15 mouse cellular contexts compared by ENCODE assay signal in genomic region chr6:115321883-115322351, GRCm38 (mm10). TPM values are rescaled to one million over a fixed set of nuclear protein-coding genes. Genes with fewer than 3 reads are reported as not detected.
DNase-seq lines count a peak whose midpoint lies in the region; TF ChIP-seq lines count a peak whose summit lies in the region.
"Had no signal": no experiment of that assay in that cellular context is flagged by ENCODE, and none has a peak within 500 bp of the region (broad histone marks: within the 10 kb centered on the region; RNA-seq: fewer than 3 reads in every experiment).

No protein-coding gene starts in this region.

- peak; percentile 46 to 57 for DNase-seq in left cerebral cortex, adult 9 months (ENCODE audit: low spot score in 2 of 2)
- DNase-seq in right cerebral cortex, adult 2 months (ENCODE audit: low spot score in 2 of 2): peak; percentile 66 to 74
- no peak for DNase-seq in cerebellum, adult 2 months
- DNase-seq in neural tube, embryonic 10.5 days (ENCODE audit: extremely low spot score, low spot score): no peak
- no peak for DNase-seq in spleen, postnatal 4 days (ENCODE audit: low spot score in 2 of 2)
- DNase-seq: cerebellum, adult 8-10 months; gastrocnemius, adult 2 months; kidney, postnatal 25 days; liver, embryonic 13.5 days; lung, postnatal 10 days; thymus, postnatal 25 days had no signal

- H3K27ac ChIP-seq in bone marrow macrophage, adult 2 months (ENCODE audit: insufficient read depth, low read depth, low read length): peak overlapping the region; percentile 63
- H3K27ac ChIP-seq in cortical plate, adult 2 months (ENCODE audit: insufficient read depth, low read length): peak overlapping the region; percentile 76
- no peak overlapping the region for H3K27ac ChIP-seq in cerebellum, adult 2 months (ENCODE audit: insufficient read depth, low read length)
- H3K27ac ChIP-seq: gastrocnemius, adult 2 months; liver, embryonic 13.5 days had no signal

- TF ChIP-seq CTCF in bone marrow macrophage, adult 2 months (IDR thresholded peaks at IDR 0.05; ENCODE audit: low read depth, low read length): no peak
- TF ChIP-seq CTCF in cortical plate, adult 2 months (IDR thresholded peaks at IDR 0.05; ENCODE audit: extremely low read depth, insufficient read depth, low read length): no peak
- no peak for TF ChIP-seq CTCF in cerebellum, adult 2 months (IDR thresholded peaks at IDR 0.05; ENCODE audit: borderline replicate concordance, insufficient read depth, low read depth, low read length)

- 72% methylated on average over 6 of the region's 6 CpGs for WGBS in cerebellum, adult 2 months

- peak overlapping the region; percentile 26; the same call in 1 of the 2 replicates for H3K4me3 ChIP-seq in bone marrow macrophage, adult 2 months (ENCODE audit: insufficient read depth, low read length)
- no peak overlapping the region for H3K4me3 ChIP-seq in cortical plate, adult 2 months (ENCODE audit: insufficient read depth, low read length)
- H3K4me3 ChIP-seq in cerebellum, adult 2 months (replicated peaks; ENCODE audit: insufficient read depth, low read depth, low read length): no peak overlapping the region
- H3K4me3 ChIP-seq: erythroblast, embryonic 14.5 days; gastrocnemius, adult 2 months; liver, embryonic 13.5 days had no signal

- TF ChIP-seq POLR2A in bone marrow macrophage, adult 2 months (IDR thresholded peaks at IDR 0.05; ENCODE audit: borderline replicate concordance, low read depth, low read length): no peak
- no peak for TF ChIP-seq POLR2A in cortical plate, adult 2 months (IDR thresholded peaks at IDR 0.05; ENCODE audit: extremely low read depth, insufficient read depth, low read length)
- TF ChIP-seq POLR2A in cerebellum, adult 2 months (IDR thresholded peaks at IDR 0.05; ENCODE audit: borderline replicate concordance, insufficient read depth, low read length): no peak

- peaks cover 38% of the 10 kb centered on the region for H3K4me1 ChIP-seq in bone marrow macrophage, adult 2 months (ENCODE audit: control insufficient read depth, insufficient read depth, low read length)
- peaks cover 8% of the 10 kb centered on the region for H3K4me1 ChIP-seq in cortical plate, adult 2 months (ENCODE audit: control insufficient read depth, insufficient read depth, low read length)
- H3K4me1 ChIP-seq in cerebellum, adult 2 months (ENCODE audit: control insufficient read depth, insufficient read depth, low read length): no peaks in the 10 kb centered on the region
- H3K4me1 ChIP-seq: liver, embryonic 13.5 days had no signal

- no peaks in the 10 kb centered on the region for H3K27me3 ChIP-seq in cerebellum, adult 2 months (ENCODE audit: control insufficient read depth, insufficient read depth, low read length)
- H3K27me3 ChIP-seq: liver, embryonic 13.5 days; Patski had no signal

RNA-seq across cellular contexts. Expression of gene Pparg, which starts 38.8 kb away (rescaled TPM):
- 32.2 and 41.1 TPM in 2 replicates for polyA plus RNA-seq in bone marrow macrophage, adult 2 months (2012; ENCODE audit: insufficient read depth, insufficient read length, missing spikeins)
- 9.0 and 10.0 TPM in 2 replicates for polyA plus RNA-seq in cortical plate, adult 2 months (2012; rRNA removed)
- polyA plus RNA-seq in cerebellum, adult 2 months (2012; rRNA removed): 2.1 and 2.5 TPM in 2 replicates
- polyA plus RNA-seq: erythroblast, embryonic 14.5 days had no signal

Comparison
In these comparisons a context has a peak if more than half of its experiments do, and no peak if none do; other contexts are left out.
1. DNase-seq: peak in left cerebral cortex, adult 9 months (2 of 2) and right cerebral cortex, adult 2 months (2 of 2); none in cerebellum, adult 2 months (0 of 2), neural tube, embryonic 10.5 days (single experiment) and spleen, postnatal 4 days (0 of 2).